Mouse (Mus musculus) heart, adult 2 months (tissue): ENCODE results near the gene Rpl36-ps4. TPM values are rescaled to one million over a fixed set of nuclear protein-coding genes. Genes with fewer than 3 reads are reported as not detected.

Source experiments
- DNase-seq, 2 experiments: peaks; one replicate each; pipeline ENCODE4 v3.0.0; 2021
- H3K27ac ChIP-seq: fragments of 200-600 bp; 2 replicates; pipeline ENCODE4 v1.8.1; 2022
- H3K27me3 ChIP-seq: fragments of 200-500 bp; 2 replicates; pipeline ENCODE4 v1.6.1; 2012; ENCODE audit warnings: mild to moderate bottlenecking, low read length, inconsistent platforms, mixed read lengths; ENCODE audit not compliant: control insufficient read depth, insufficient read depth
- H3K36me3 ChIP-seq: fragments of 200-500 bp; 2 replicates; pipeline ENCODE4 v1.6.1; 2012; ENCODE audit warnings: low read length, inconsistent platforms; ENCODE audit not compliant: control insufficient read depth, insufficient read depth
- H3K4me1 ChIP-seq: fragments of 200-500 bp; 2 replicates; pipeline ENCODE4 v1.6.1; 2011; ENCODE audit warnings: low read length; ENCODE audit not compliant: control insufficient read depth, insufficient read depth
- H3K4me3 ChIP-seq: fragments of 200-600 bp; 2 replicates; pipeline ENCODE4 v1.8.1; 2022
- H3K79me2 ChIP-seq: fragments of 200-500 bp; replicated peaks from 2 replicates; pipeline ENCODE4 v1.6.1; 2012; ENCODE audit warnings: mild to moderate bottlenecking, inconsistent platforms, low read length, moderate library complexity, mixed read lengths; ENCODE audit not compliant: control insufficient read depth, insufficient read depth
- H3K9ac ChIP-seq: fragments of 200-500 bp; 2 replicates; pipeline ENCODE4 v1.6.1; 2012; ENCODE audit warnings: low read depth, mild to moderate bottlenecking, control low read depth, inconsistent platforms, low read length, mixed read lengths
- CTCF ChIP-seq: fragments of 200-600 bp; IDR thresholded peaks from 2 replicates; pipeline ENCODE4 v1.8.1; 2022; ENCODE audit warnings: antibody characterized with exemption, mild to moderate bottlenecking, moderate library complexity
- EP300 ChIP-seq: fragments of 200-500 bp; IDR thresholded peaks from 2 replicates; pipeline ENCODE4 v1.6.1; 2011; ENCODE audit warnings: low read depth, low read length, control low read depth; ENCODE audit not compliant: insufficient read depth
- POLR2A ChIP-seq: fragments of 200-500 bp; IDR thresholded peaks from 2 replicates; pipeline ENCODE4 v1.6.1; 2011; ENCODE audit warnings: mild to moderate bottlenecking, low read depth, low read length, control low read depth; ENCODE audit not compliant: insufficient read depth
- WGBS: fragments of 180-500 bp; shearing (Covaris S2); methylation state at CpG from one replicate; pipeline ENCODE4 v1.1.7; 2018; 5-methylcytosine and 5-hydroxymethylcytosine counted together
- intact Hi-C: fragments of 180-260 bp; cut with DNase I; formaldehyde crosslinking; loops from one replicate; pipeline ENCODE4 v1.15.1; 2025
- polyA plus RNA-seq: library from polyadenylated mRNA; depleted of rRNA; stranded (reverse); fragments of >200 nt; gene quantifications from 2 replicates; pipeline ENCODE4 v1.2.3, GENCODE M21; 2012
- total RNA-seq, 2 experiments: library from RNA; stranded (reverse); gene quantifications; 2 replicates each; pipeline ENCODE4 v1.2.3; 2021

Rpl36-ps4 gene
- total and polyA plus RNA-seq, 3 experiments = not detected

DNA sequence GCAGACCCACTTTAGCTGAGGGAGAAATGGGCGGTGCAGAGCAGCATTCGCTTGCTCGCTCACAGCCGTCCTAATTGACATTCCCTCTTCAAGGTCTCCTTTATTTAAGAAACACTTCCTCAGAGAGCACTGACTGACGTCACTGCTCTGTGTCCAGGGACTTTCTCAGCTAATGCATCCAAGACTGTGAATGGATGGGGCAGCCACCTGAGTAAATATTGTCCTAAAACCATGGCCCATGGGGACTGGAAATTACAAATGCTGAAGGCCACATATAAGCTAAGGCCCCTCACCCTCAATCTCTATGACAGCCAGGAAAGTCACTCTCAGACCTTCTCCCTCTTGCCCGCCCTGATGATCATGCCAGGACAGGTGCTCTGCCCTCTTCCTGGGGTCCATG is 23.6 kb upstream of the Rpl36-ps4 start:
- Histone ChIP-seq H3K9ac (no peak overlapping the region), H3K27ac (no peak overlapping the region), H3K36me3 (no peaks in the 10 kb centered on the region), H3K4me3 (no peak overlapping the region), H3K27me3 (no peaks in the 10 kb centered on the region), H3K79me2 (no peaks in the 10 kb centered on the region), H3K4me1 (no peaks in the 10 kb centered on the region)
- no peak for DNase-seq
- intact Hi-C loops = no loop called here
- no peak for TF ChIP-seq EP300
- no peak for TF ChIP-seq POLR2A
- TF ChIP-seq CTCF = no peak
- WGBS = 70% methylated on average over 6 of the region's 6 CpGs

DNA sequence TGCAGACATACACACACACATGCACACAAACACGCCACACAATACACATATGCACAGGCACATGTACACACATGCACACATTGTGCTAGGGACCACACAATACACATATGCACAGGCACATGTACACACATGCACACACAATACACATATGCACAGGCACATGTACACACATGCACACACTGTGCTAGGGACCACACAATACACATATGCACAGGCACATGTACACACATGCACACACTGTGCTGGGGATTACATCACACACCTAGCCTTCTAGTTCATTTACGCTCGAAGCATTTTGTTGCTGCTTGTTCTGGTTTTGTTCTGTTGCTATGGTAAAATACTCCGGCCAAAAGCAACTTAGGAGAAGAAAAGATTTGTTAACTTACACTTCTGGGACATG is 20.1 kb upstream of the Rpl36-ps4 start:
- no peak for TF ChIP-seq EP300
- TF ChIP-seq POLR2A = no peak
- no peak for TF ChIP-seq CTCF
- Histone ChIP-seq H3K27me3 (no peaks in the 10 kb centered on the region), H3K79me2 (no peaks in the 10 kb centered on the region), H3K36me3 (no peaks in the 10 kb centered on the region), H3K4me3 (no peak overlapping the region), H3K27ac (no peak overlapping the region), H3K4me1 (no peaks in the 10 kb centered on the region), H3K9ac (no peak overlapping the region)
- DNase-seq = no peak
- intact Hi-C loops = no loop called here
- WGBS = 70% methylated on average over 4 of the region's 4 CpGs

DNA sequence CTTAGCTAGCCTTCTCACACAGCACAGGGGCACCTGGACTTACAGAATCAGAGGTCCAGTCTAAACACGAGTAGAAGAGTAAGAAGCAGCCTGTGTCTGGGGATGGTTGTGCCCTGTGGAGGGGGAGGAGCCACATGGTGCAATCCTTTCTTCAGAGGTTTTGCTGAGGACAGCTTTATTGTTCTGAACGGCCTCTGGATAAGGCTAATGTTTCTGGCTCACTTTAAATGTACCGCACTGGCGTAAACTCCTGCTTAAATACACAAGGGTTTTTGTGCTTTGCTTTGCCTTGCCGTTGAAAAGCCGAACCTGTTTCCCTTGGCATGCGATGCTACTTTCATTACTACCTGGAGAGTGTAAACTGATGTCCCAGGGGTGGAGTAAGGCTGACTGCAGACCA is 19.6 kb upstream of the Rpl36-ps4 start:
- intact Hi-C loops = no loop called here
- WGBS = 79% methylated on average over 7 of the region's 7 CpGs

DNA sequence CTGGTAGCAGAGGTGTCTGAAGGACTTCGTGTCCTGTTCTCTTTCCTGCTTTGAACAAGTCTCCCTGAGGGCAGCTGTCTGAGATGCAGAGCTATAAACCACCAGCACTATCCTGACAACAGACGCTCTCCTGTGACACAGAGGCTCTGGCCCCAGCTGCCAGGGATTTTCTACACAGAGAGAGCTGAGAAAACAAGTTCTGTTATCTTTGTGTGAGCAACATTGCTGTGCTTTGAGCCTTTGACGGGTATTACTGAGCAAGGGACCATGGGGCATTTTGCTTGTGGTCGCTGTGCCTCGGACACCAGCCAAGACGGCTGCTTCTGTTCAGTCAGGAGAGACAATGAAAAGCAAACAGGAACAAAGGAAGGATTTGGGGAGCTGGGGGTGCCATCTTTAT is 17.6 kb upstream of the Rpl36-ps4 start:
- H3K4me1 ChIP-seq = no peaks in the 10 kb centered on the region
- DNase-seq = no peak
- H3K27me3 ChIP-seq = no peaks in the 10 kb centered on the region
- no peak overlapping the region for H3K4me3 ChIP-seq
- H3K36me3 ChIP-seq = no peaks in the 10 kb centered on the region
- no peak overlapping the region for H3K9ac ChIP-seq
- H3K79me2 ChIP-seq = no peaks in the 10 kb centered on the region
- WGBS = 28% methylated on average over 6 of the region's 6 CpGs
- intact Hi-C loops = no loop called here
- no peak overlapping the region for H3K27ac ChIP-seq
- TF ChIP-seq CTCF = no peak
- no peak for TF ChIP-seq POLR2A
- TF ChIP-seq EP300 = no peak

More for the DNA sequence above, 19.6 kb upstream of the Rpl36-ps4 start:
- no peaks in the 10 kb centered on the region for H3K27me3 ChIP-seq
- no peak overlapping the region for H3K4me3 ChIP-seq
- H3K9ac ChIP-seq = no peak overlapping the region
- no peak for DNase-seq
- TF ChIP-seq CTCF (no peak), POLR2A (no peak), EP300 (no peak)
- H3K36me3 ChIP-seq = no peaks in the 10 kb centered on the region
- H3K79me2 ChIP-seq = no peaks in the 10 kb centered on the region
- no peaks in the 10 kb centered on the region for H3K4me1 ChIP-seq
- no peak overlapping the region for H3K27ac ChIP-seq

- Histone ChIP-seq H3K79me2 (no peaks in the 10 kb centered on the region), H3K27ac (no peak overlapping the region), H3K27me3 (no peaks in the 10 kb centered on the region), H3K4me3 (no peak overlapping the region), H3K36me3 (no peaks in the 10 kb centered on the region), H3K4me1 (no peaks in the 10 kb centered on the region), H3K9ac (no peak overlapping the region)
- no peak for DNase-seq
- 88% methylated on average over 8 of the region's 8 CpGs for WGBS
- intact Hi-C loops = no loop called here
- TF ChIP-seq POLR2A (no peak), CTCF (no peak), EP300 (no peak)
These were observed 17.1 kb upstream of the Rpl36-ps4 start for GRCm38 (mm10) chr17:87903725-87904124.

DNA sequence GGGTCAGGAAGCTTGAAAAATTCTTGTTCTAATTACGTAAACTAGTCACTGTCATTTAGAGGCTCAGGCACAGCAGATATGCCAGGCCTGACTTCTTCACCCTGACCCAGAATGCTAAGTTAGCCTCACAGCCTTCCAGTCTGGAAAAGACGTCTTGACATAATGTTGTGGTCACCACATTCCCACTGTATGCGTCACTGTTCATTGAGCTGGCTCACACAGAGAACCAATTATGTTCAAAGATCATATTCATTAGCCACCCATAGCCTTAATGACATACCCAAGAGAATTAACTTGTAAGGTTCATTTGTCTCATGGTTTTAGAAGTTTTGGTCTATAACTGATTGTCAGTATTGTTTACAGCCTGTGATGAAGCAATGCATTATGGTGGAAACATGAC is 5.4 kb upstream of the Rpl36-ps4 start:
- no peak for DNase-seq
- no peak overlapping the region for H3K4me3 ChIP-seq
- H3K4me1 ChIP-seq = no peaks in the 10 kb centered on the region
- WGBS = 84% methylated on average over 3 of the region's 3 CpGs
- H3K79me2 ChIP-seq = no peaks in the 10 kb centered on the region
- H3K27ac ChIP-seq = no peak overlapping the region
- intact Hi-C loops = no loop called here
- H3K9ac ChIP-seq = no peak overlapping the region
- no peaks in the 10 kb centered on the region for H3K36me3 ChIP-seq
- TF ChIP-seq EP300 (no peak), CTCF (no peak), POLR2A (no peak)
- H3K27me3 ChIP-seq = no peaks in the 10 kb centered on the region

- no peak for DNase-seq
- no peak overlapping the region for H3K27ac ChIP-seq
- WGBS = 81% methylated on average over 5 of the region's 5 CpGs
- TF ChIP-seq EP300 = no peak
- no peak for TF ChIP-seq CTCF
- no peak for TF ChIP-seq POLR2A
- H3K27me3 ChIP-seq = no peaks in the 10 kb centered on the region
- no peaks in the 10 kb centered on the region for H3K36me3 ChIP-seq
- H3K9ac ChIP-seq = no peak overlapping the region
- H3K4me3 ChIP-seq = no peak overlapping the region
- H3K4me1 ChIP-seq = no peaks in the 10 kb centered on the region
- no peaks in the 10 kb centered on the region for H3K79me2 ChIP-seq
- intact Hi-C loops = no loop called here
These were observed 2.7 kb upstream of the Rpl36-ps4 start for GRCm38 (mm10) chr17:87918121-87918520.
